Mouse (Mus musculus): ENCODE measurements around the gene Ttc39b.

DNA sequence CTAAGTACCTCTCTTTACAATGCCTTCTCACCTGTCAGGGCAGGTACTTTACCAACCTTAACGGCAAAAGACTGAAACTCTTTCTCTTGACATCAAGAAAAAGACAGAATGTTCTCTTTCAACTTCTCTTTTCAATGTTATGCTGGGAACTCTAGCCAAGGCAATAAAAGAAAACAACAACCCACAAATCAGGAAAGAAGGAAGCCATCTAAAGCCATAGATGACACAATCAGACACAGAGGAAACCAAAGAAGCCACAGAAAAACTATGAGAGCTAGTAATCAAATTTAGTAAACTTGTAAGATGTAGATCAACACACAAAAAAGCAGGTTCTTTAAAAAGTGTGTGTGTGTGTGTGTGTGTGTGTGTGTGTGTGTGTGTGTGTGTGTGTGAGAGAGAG, 15.3 kb upstream of the Ttc39b start:
- TF ChIP-seq CTCF (conservative IDR thresholded peaks at IDR 0.05; ENCODE audit: insufficient read depth, insufficient read length, low read depth, low read length) (no peak), POLR2A (IDR thresholded peaks at IDR 0.05; ENCODE audit: low read depth, low read length) (no peak)
